Mouse (Mus musculus): Measurements from ENCODE around the gene Ambra1. TPM values are rescaled to one million over a fixed set of nuclear protein-coding genes. Genes with fewer than 3 reads are reported as not detected.

The Ambra1 gene
- 70.7 TPM for total RNA-seq (2023)

GRCm38 (mm10) chr2:91729971-91730821, at the start of gene Ambra1:
Ambra1 (plus strand) TSS chr2:91730134.

GRCm38 (mm10) chr2:91710272-91711234, 19.4 kb upstream of the Ambra1 start, which contains the start of the genes Atg13 and Harbi1:
Atg13 (minus strand) TSS chr2:91710576.
Harbi1 (plus strand) TSS chr2:91710852.

GRCm38 (mm10) chr2:91926949-91927348, 197.0 kb downstream of the Ambra1 start, which contains the start of gene Chrm4:
Chrm4 (plus strand) TSS chr2:91927249.

GRCm38 (mm10) chr2:91932160-91932711, 202.3 kb downstream of the Ambra1 start, which contains the start of gene Mdk:
Mdk (minus strand) TSS chr2:91932297.

GRCm38 (mm10) chr2:91945483-91945882, 215.5 kb downstream of the Ambra1 start, which contains the start of gene Gm9821:
Gm9821 (plus strand) TSS chr2:91945703.

Other genes with a start within 250 kb of the Ambra1 start
- 28.7 TPM for gene Ckap5, start 203.4 kb upstream of the Ambra1 start, total RNA-seq (2023)
- 0.38 TPM for gene F2, start 93.7 kb upstream of the Ambra1 start, total RNA-seq (2023)
- 23.3 TPM for gene Zfp408, start 80.3 kb upstream of the Ambra1 start, total RNA-seq (2023)
- gene Arhgap1, start 80.3 kb upstream of the Ambra1 start, total RNA-seq (2023), result 124 TPM
- gene Atg13, start 19.6 kb upstream of the Ambra1 start, total RNA-seq (2023), result 42.2 TPM
- 10.4 TPM for gene Harbi1, start 19.3 kb upstream of the Ambra1 start, total RNA-seq (2023)
- 1.6 TPM for gene Chrm4, start 197.1 kb downstream of the Ambra1 start, total RNA-seq (2023)
- gene Mdk, start 202.2 kb downstream of the Ambra1 start, total RNA-seq (2023), result 7.3 TPM
- 0.59 TPM for gene Gm9821, start 215.6 kb downstream of the Ambra1 start, total RNA-seq (2023)
- 407 TPM for gene Dgkz, start 245.7 kb downstream of the Ambra1 start, total RNA-seq (2023)